Mouse (Mus musculus): ENCODE data around the gene Gm3633. TPM values are rescaled to one million over a fixed set of nuclear protein-coding genes. Genes with fewer than 3 reads are reported as not detected.

The Gm3633 gene
- not detected in 2 replicates for polyA plus RNA-seq (2012; rRNA removed)

DNA sequence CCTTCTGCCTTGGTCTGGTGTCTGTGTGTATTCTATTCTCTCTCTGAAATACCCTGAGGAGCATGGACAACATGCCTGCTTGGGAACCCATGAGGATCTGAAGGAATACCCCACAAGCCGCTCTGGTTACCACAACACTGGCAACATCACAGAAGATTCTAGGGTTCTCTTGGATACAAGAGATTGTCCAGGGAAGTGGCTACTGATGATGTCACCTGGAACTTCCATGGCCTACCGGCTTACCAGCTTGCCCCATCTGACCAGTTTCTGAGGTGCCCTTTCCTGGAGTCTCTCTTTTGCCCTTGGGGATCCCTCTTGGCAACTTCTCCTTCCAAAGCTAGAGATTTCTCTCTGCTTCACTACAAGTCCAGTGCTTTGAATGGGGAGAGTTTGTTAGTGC lies at the start of gene Gm3633:
Gene Gm3633, minus strand, starts transcription at position 101 of the 400 bp plus-strand sequence.

DNA sequence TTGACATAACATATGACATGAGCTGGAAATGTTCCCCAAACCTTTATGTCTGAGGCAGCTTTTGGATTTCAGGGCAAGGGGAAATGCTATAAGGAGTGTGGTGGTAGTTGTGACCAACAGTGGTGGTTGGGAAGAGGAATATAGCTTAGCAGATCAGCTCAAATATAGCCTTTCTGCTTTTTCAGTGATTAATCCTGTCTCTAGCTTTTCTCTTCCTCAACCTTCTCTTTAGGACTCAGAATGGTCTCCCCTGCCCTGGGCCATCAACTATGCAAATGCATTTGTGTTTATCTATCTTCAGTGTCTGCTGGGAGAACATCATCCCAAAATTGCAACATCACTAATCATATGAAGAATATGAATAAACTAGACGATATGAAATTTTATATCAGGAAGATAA lies 13.9 kb upstream of the Gm3633 start, which contains the start of gene Gm10378:
Gene Gm10378, plus strand, starts transcription at position 301 of the 400 bp plus-strand sequence.

DNA sequence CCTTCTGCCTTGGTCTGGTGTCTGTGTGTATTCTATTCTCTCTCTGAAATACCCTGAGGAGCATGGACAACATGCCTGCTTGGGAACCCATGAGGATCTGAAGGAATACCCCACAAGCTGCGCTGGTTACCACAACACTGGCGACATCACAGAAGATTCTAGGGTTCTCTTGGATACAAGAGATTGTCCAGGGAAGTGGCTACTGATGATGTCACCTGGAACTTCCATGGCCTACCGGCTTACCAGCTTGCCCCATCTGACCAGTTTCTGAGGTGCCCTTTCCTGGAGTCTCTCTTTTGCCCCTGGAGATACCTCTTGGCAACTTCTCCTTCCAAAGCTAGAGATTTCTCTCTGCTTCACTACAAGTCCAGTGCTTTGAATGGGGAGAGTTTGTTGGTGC lies 41.9 kb downstream of the Gm3633 start, which contains the start of gene Gm17124:
Gene Gm17124, minus strand, starts transcription at position 101 of the 400 bp plus-strand sequence.

Other genes with a start within 250 kb of the Gm3633 start
- gene Gm8005, start 202.2 kb downstream of the Gm3633 start, polyA plus RNA-seq (2012; rRNA removed) = not detected in 2 replicates
- gene Gm8011, start 178.0 kb downstream of the Gm3633 start, polyA plus RNA-seq (2012; rRNA removed) = not detected in 2 replicates
- gene Gm8020, start 139.6 kb downstream of the Gm3633 start, polyA plus RNA-seq (2012; rRNA removed) = not detected in 2 replicates
- gene Gm8024, start 117.6 kb downstream of the Gm3633 start, polyA plus RNA-seq (2012; rRNA removed) = not detected in 2 replicates
- gene Gm17124, start 42.0 kb downstream of the Gm3633 start, polyA plus RNA-seq (2012; rRNA removed) = not detected in 2 replicates
- not detected in 2 replicates for gene Gm10378, start 14.0 kb upstream of the Gm3633 start, polyA plus RNA-seq (2012; rRNA removed)
- not detected in 2 replicates for gene Gm3015, start 126.9 kb upstream of the Gm3633 start, polyA plus RNA-seq (2012; rRNA removed)
- gene Gm10377, start 156.1 kb upstream of the Gm3633 start, polyA plus RNA-seq (2012; rRNA removed) = not detected in 2 replicates
- not detected in 2 replicates for gene Gm21977, start 211.6 kb upstream of the Gm3633 start, polyA plus RNA-seq (2012; rRNA removed)